In the genomic region with DNA sequence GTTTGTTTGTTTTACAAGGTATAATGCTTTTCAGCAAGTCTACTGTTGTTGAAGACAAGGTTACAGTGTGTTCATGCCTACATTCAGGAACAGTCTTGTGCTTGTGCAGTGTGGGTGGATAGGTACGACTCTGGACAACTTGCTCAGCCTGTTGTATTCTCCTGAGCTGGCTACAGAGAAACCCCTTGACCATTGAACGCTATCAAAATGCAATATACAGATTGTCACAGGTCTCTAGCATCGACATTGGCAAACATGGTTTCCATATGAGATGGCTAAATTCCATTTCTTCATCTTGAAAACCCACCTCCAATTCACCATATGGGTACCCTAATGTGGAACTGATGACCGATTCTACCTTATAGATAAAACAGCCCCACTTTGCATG, we compare ENCODE assay signal across 18 mouse cellular contexts. TPM values are rescaled to one million over a fixed set of nuclear protein-coding genes. Genes with fewer than 3 reads are reported as not detected.
DNase-seq lines count a peak whose midpoint lies in the region; ATAC-seq and TF ChIP-seq lines count a peak whose summit lies in the region.
"Had no signal": no experiment of that assay in that cellular context is flagged by ENCODE, and none has a peak within 500 bp of the region (broad histone marks: within the 10 kb centered on the region; RNA-seq: fewer than 3 reads in every experiment).

No protein-coding gene starts in this region.

- H3K27ac ChIP-seq in forebrain, embryonic 12.5 days, result peak overlapping the region; percentile 89
- peak overlapping the region; percentile 83 for H3K27ac ChIP-seq in hindbrain, embryonic 15.5 days (replicated peaks)
- H3K27ac ChIP-seq: embryonic facial prominence, embryonic 13.5 days; heart, adult 2 months; stomach, postnatal 0 days had no signal

- H3K36me3 ChIP-seq in forebrain, embryonic 12.5 days (replicated peaks), result no peaks in the 10 kb centered on the region
- H3K36me3 ChIP-seq in hindbrain, embryonic 15.5 days, result no peaks in the 10 kb centered on the region
- H3K36me3 ChIP-seq in myocyte (ENCODE audit: control insufficient read depth, insufficient read depth), result no peaks in the 10 kb centered on the region
- H3K36me3 ChIP-seq: embryonic facial prominence, embryonic 13.5 days had no signal

- no peaks in the 10 kb centered on the region for H3K79me2 ChIP-seq in myocyte (ENCODE audit: control insufficient read depth, insufficient read depth)

- no peak overlapping the region for H3K4me3 ChIP-seq in forebrain, embryonic 12.5 days (replicated peaks)
- 0 out of 2 replicates have a peak overlapping the region, but pooled peaks have one; percentile 2 for H3K4me3 ChIP-seq in hindbrain, embryonic 15.5 days
- H3K4me3 ChIP-seq in myocyte, result peak overlapping the region; percentile 5
- H3K4me3 ChIP-seq: heart, adult 2 months had no signal

- H3ac ChIP-seq in myocyte (ENCODE audit: control insufficient read depth, insufficient read length), result no peak overlapping the region

- DNase-seq in cerebellum, adult 11-12 months, result peak; percentile 31
- DNase-seq in cerebellum, adult 11 months, result no peak
- DNase-seq in natural killer cell, adult 2 months (ENCODE audit: low spot score in 2 of 2), result no peak
- DNase-seq: heart, adult 2 months; heart, postnatal 14 days; kidney, adult 11 months; thymus, postnatal 4 days had no signal

- peak overlapping the region; percentile 55 for H3K4me2 ChIP-seq in forebrain, embryonic 12.5 days
- H3K4me2 ChIP-seq in hindbrain, embryonic 15.5 days, result peak overlapping the region; percentile 59
- H3K4me2 ChIP-seq in myocyte (ENCODE audit: low read depth), result no peak overlapping the region

- no peak for ATAC-seq in forebrain, embryonic 12.5 days (ENCODE audit: low FRiP score)
- ATAC-seq in hindbrain, embryonic 15.5 days (ENCODE audit: low FRiP score, low read depth), result no peak
- ATAC-seq in erythroid progenitor cell, adult 5-6 weeks (replicated peaks; ENCODE audit: low FRiP score, poor library complexity, severe bottlenecking), result no peak
- ATAC-seq in CD4-positive, CD25-positive, alpha-beta regulatory T cell, adult 4 months, result no peak

- H3K27me3 ChIP-seq in forebrain, embryonic 12.5 days, result peaks cover 50% of the 10 kb centered on the region
- H3K27me3 ChIP-seq in hindbrain, embryonic 15.5 days, result peaks cover 34% of the 10 kb centered on the region
- H3K27me3 ChIP-seq in myocyte (ENCODE audit: control insufficient read depth, insufficient read depth, insufficient read length), result no peaks in the 10 kb centered on the region

- no peak for TF ChIP-seq POLR2A in myocyte (IDR thresholded peaks at IDR 0.05; ENCODE audit: insufficient read length, low read depth)

- H3K9me3 ChIP-seq in forebrain, embryonic 12.5 days, result no peaks in the 10 kb centered on the region
- no peaks in the 10 kb centered on the region for H3K9me3 ChIP-seq in hindbrain, embryonic 15.5 days
- H3K9me3 ChIP-seq: embryonic facial prominence, embryonic 13.5 days had no signal

- H3K4me1 ChIP-seq in forebrain, embryonic 12.5 days, result peaks cover 26% of the 10 kb centered on the region
- peaks cover 15% of the 10 kb centered on the region for H3K4me1 ChIP-seq in hindbrain, embryonic 15.5 days (replicated peaks)
- H3K4me1 ChIP-seq: embryonic facial prominence, embryonic 13.5 days had no signal

- WGBS in forebrain, embryonic 12.5 days, result 14% methylated on average over 4 of the region's 4 CpGs
- WGBS in hindbrain, embryonic 15.5 days, result 8% methylated on average over 4 of the region's 4 CpGs

- no peak overlapping the region for H3K9ac ChIP-seq in forebrain, embryonic 12.5 days
- H3K9ac ChIP-seq in hindbrain, embryonic 15.5 days, result 0 out of 2 replicates have a peak overlapping the region, but pooled peaks have one; percentile 22
- H3K9ac ChIP-seq: embryonic facial prominence, embryonic 13.5 days had no signal

TF ChIP-seq in myocyte, 11 proteins besides CTCF, POLR2A, EP300 and RAD21:
- TF ChIP-seq TCF3 (IDR thresholded peaks at IDR 0.05; ENCODE audit: insufficient read length, low read depth) (no peak), TCF12 (IDR thresholded peaks at IDR 0.05; ENCODE audit: insufficient read depth, poor library complexity, severe bottlenecking) (no peak), POLR2AphosphoS2 (IDR thresholded peaks at IDR 0.05; ENCODE audit: insufficient read length, low read depth) (no peak), MYOG (IDR thresholded peaks at IDR 0.05; ENCODE audit: control insufficient read depth in 1 of 3, insufficient read depth in 1 of 3, insufficient read length in 2 of 3, low read depth in 2 of 3) (no peak), MYOD1 (IDR thresholded peaks at IDR 0.05; ENCODE audit: control insufficient read depth in 1 of 3, insufficient read length in 2 of 3, low read depth in 2 of 3) (no peak), USF1 (IDR thresholded peaks at IDR 0.05; ENCODE audit: low read depth) (no peak), CEBPB (IDR thresholded peaks at IDR 0.05; ENCODE audit: insufficient read depth, poor library complexity, severe bottlenecking) (no peak), MAX (IDR thresholded peaks at IDR 0.05; ENCODE audit: low read depth) (no peak), REST (IDR thresholded peaks at IDR 0.05; ENCODE audit: insufficient read depth, insufficient read length) (no peak), E2F4 (IDR thresholded peaks at IDR 0.05; ENCODE audit: insufficient read depth) (no peak), SRF (IDR thresholded peaks at IDR 0.05; ENCODE audit: control insufficient read depth, insufficient read length, low read depth) (no peak)

RNA-seq across cellular contexts. Expression of gene Zic4, which starts 5.9 kb away (rescaled TPM):
- 56.4 and 60.5 TPM in 2 replicates for polyA plus RNA-seq in forebrain, embryonic 12.5 days (2016; fragmentation: Nextera tagmentation; extraction: Ambion mirVana)
- polyA plus RNA-seq in hindbrain, embryonic 15.5 days (2015; fragmentation: Nextera tagmentation; extraction: Ambion mirVana), result 52.6 and 61.6 TPM in 2 replicates
- 1.3 TPM for polyA plus RNA-seq in myocyte (2012; fragmentation: generic; extraction: Trizol)
- total RNA-seq in erythroid progenitor cell, adult 5-6 weeks (2015; ENCODE audit: low replicate concordance), result not detected in 2 replicates
- not detected in 2 replicates for total RNA-seq in erythroid progenitor cell, adult 5-6 weeks (2017; ENCODE audit: low replicate concordance)
- polyA plus RNA-seq in CD4-positive, CD25-positive, alpha-beta regulatory T cell, adult 4 months (2017; shearing (Covaris generic)), result under 1 TPM in 1 of 2 experiments, not detected in 1; 0.24 TPM
- total RNA-seq: adrenal gland, adult 18-20 months; heart, adult 2 months; heart, postnatal 14 days had no signal
- polyA plus RNA-seq: heart, adult 2 months; liver, embryonic 11.5 days; lung, embryonic 16.5 days; small intestine, adult 2 months; stomach, postnatal 0 days had no signal

RNA-seq across cellular contexts. Expression of gene Zic1, which starts 9.3 kb away (rescaled TPM):
- 13.9 and 14.4 TPM in 2 replicates for polyA plus RNA-seq in forebrain, embryonic 12.5 days (2016; fragmentation: Nextera tagmentation; extraction: Ambion mirVana)
- polyA plus RNA-seq in hindbrain, embryonic 15.5 days (2015; fragmentation: Nextera tagmentation; extraction: Ambion mirVana), result 13.5 and 14.8 TPM in 2 replicates
- polyA plus RNA-seq in myocyte (2012; fragmentation: generic; extraction: Trizol), result 5.4 TPM
- not detected in 2 replicates for total RNA-seq in erythroid progenitor cell, adult 5-6 weeks (2015; ENCODE audit: low replicate concordance)
- total RNA-seq in erythroid progenitor cell, adult 5-6 weeks (2017; ENCODE audit: low replicate concordance), result not detected in 2 replicates
- polyA plus RNA-seq in CD4-positive, CD25-positive, alpha-beta regulatory T cell, adult 4 months (2017; shearing (Covaris generic)), result not detected
- total RNA-seq: adrenal gland, adult 18-20 months; heart, adult 2 months; heart, postnatal 14 days had no signal
- polyA plus RNA-seq: lung, embryonic 16.5 days; small intestine, adult 2 months; stomach, postnatal 0 days had no signal

Comparison
In these comparisons a context has a peak if more than half of its experiments do, and no peak if none do; other contexts are left out.
1. RNA of gene Zic4, which starts 5.9 kb away (polyA plus RNA-seq): 52.6 to 61.6 TPM in hindbrain, embryonic 15.5 days and 56.4 to 60.5 TPM in forebrain, embryonic 12.5 days; 1.3 TPM in myocyte (single experiment) and 0.24 TPM in CD4-positive, CD25-positive, alpha-beta regulatory T cell, adult 4 months; every median in the first group is over 10 times any median in the second.